Mouse (Mus musculus) layer of hippocampus, adult 11-12 months (tissue): ENCODE results near the gene Nadk2.

Experiments used
- DNase-seq: peaks from one replicate; pipeline ENCODE4 v3.0.0; 2022; ENCODE audit warnings: low spot score

Nadk2 gene

DNA sequence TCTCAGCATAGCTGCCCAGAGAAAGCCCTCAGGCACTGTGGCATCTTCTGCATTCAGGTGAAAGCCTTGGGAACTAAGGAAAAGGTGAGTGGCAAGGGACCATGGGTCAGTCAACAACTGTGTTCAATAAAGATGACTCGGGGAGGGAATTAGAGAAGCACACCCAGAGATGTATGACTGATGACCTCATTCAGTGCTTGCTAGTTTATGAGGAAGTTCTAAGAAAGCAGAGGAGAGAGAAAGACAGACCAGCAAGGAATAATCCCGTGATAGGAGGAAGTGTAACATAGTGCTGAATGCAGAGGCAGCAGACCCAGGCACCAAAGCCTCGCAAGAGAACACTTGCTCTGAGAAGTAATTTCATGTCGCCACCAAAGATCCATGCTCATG is 60.4 kb downstream of the Nadk2 start:
- no peak for DNase-seq

DNA sequence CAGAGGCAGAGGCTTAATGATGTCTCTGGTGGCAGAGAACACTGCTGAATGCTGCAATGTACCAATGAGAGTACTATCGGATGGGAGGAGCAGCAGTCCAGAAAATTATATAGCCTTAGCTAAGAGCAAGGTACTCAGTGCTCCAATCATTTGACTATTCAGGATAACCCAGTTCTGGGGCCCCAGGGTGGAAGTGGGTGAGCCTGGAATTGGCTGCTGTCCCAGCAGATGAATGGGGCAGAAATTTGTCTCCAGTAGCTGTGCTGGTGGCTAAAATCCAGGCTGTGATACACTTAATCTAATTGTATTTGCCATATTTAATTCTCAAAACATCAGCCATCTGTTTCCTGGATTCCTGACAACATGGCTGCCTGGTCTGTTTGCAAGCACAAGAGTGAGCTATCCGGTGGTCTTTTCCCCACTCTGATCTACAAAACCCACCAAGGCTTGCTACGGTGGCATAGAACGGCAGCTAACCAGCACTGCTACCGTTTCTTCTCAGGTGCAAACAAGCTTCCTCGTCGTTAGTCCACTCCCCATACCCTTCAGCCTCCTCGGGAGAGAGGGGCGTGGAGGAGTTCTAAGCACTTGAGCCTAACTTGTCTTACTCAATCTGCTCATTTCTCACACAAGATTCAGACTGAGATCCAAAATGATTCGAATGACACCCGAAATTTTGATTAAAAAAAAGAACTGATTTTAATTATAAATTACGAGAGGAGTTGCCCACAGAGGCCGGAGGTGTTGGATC is 61.8 kb downstream of the Nadk2 start:
- peak; percentile 64 for DNase-seq

- DNase-seq: no peak
Observed at GRCm38 (mm10) chr15:9134891-9135507, 63.9 kb downstream of the Nadk2 start.

DNA sequence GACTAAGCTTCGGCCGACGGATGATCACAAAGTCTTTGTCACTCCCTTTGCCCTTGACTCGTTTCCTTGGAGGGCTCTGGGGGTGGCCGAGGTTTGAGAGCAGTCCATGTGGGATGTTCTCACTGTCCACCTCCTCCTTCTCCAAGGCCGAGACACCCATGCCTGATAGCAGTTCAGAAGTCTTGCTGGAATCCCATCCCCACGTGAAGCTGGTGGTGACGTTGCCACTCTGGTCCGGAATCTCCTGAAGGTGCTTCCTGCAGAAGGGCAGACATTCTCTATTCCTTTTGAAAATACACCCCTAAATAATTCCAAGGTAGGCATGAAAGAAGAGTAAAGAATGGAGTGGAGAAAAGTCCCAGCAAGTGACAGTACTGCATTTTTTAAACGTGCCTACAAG is 68.4 kb downstream of the Nadk2 start:
- DNase-seq: no peak

- peak; percentile 96 for DNase-seq
Observed at GRCm38 (mm10) chr15:9140252-9140680, 69.2 kb downstream of the Nadk2 start, which contains the start of gene Lmbrd2. Lmbrd2 (plus strand) TSS chr15:9140550.

GRCm38 (mm10) chr15:9140684-9141171 is 69.7 kb downstream of the Nadk2 start:
- DNase-seq: no peak

- no peak for DNase-seq
Observed at GRCm38 (mm10) chr15:9155325-9155724, 84.3 kb downstream of the Nadk2 start, which contains the start of gene Skp2. Skp2 (minus strand) TSS chr15:9155425.
